Mouse (Mus musculus) liver, embryonic 14.5 days (tissue): ENCODE measurements around the gene Tada2b.

Experiments
- CTCF ChIP-seq: IDR thresholded peaks from 2 replicates; pipeline ENCODE4 v1.5.1; 2016; ENCODE audit warnings: antibody characterized with exemption, low read depth, control low read depth
- EP300 ChIP-seq: IDR thresholded peaks from 2 replicates; pipeline ENCODE4 v1.6.1; 2016; ENCODE audit warnings: antibody characterized with exemption, low read depth

DNA sequence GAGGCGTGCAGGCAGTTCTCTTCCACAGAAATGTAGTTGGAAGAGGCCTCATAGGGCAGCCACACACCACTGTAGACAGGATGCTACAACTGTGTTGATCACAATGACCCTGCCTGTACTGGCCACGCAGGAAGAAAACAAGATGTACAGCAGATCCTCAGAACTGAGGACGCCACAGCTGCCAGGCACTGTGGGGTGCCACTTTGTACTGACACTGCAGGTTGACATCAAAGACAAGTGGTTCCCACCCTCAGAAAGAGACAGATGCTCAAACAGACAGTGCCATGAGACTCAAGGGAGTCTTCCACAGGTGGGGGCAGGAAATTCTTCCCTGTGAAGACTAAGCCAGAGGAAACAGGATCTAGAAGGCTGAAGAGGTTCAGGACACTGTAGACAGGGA is 35.7 kb upstream of the Tada2b start:
- TF ChIP-seq CTCF, result no peak
- TF ChIP-seq EP300, result no peak
